Mouse (Mus musculus): ENCODE results near the gene Arhgef18. TPM values are rescaled to one million over a fixed set of nuclear protein-coding genes. Genes with fewer than 3 reads are reported as not detected.

The Arhgef18 gene
- polyA plus RNA-seq, 1 experiment = 0.56 TPM

DNA sequence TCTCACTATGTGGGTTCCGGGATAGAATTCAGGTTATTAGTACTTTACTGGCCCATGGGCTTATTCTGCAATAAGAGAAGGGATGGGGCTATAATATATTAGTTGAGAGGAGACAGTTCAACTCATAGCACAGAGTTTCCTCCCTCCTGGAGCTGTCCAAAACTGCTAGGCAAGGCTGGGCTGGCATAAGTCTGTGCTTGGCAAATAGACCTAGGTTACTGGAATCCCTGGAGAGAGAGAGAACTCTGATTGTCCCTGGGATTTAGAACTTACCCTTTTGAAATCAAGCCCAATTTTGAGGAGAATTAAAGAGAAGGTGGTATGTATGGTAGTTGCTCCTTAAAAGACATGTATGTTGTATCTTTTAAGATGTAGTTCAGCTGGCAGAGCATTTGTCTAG lies 3.3 kb upstream of the Arhgef18 start:
- H3K27me3 ChIP-seq (ENCODE audit: control insufficient read depth) = no peaks in the 10 kb centered on the region
- H3K4me1 ChIP-seq (ENCODE audit: control insufficient read depth) = peaks cover 28% of the 10 kb centered on the region
- no peak overlapping the region for H3K4me3 ChIP-seq (replicated peaks)
- no peaks in the 10 kb centered on the region for H3K36me3 ChIP-seq (ENCODE audit: control insufficient read depth)
- no peak for TF ChIP-seq GATA1 (IDR thresholded peaks at IDR 0.05; ENCODE audit: low read length)
- H3K9me3 ChIP-seq (ENCODE audit: control insufficient read depth, low read length) = no peaks in the 10 kb centered on the region

- Histone ChIP-seq H3K9me3 (ENCODE audit: control insufficient read depth, low read length) (no peaks in the 10 kb centered on the region), H3K36me3 (ENCODE audit: control insufficient read depth) (peaks cover 5% of the 10 kb centered on the region), H3K27me3 (ENCODE audit: control insufficient read depth) (no peaks in the 10 kb centered on the region), H3K4me1 (ENCODE audit: control insufficient read depth) (peaks cover 33% of the 10 kb centered on the region), H3K4me3 (replicated peaks) (peak overlapping the region; percentile 80)
- TF ChIP-seq GATA1 (IDR thresholded peaks at IDR 0.05; ENCODE audit: low read length) = no peak
- no peak for TF ChIP-seq TAL1 (IDR thresholded peaks at IDR 0.05; ENCODE audit: low read length)
Observed at GRCm38 (mm10) chr8:3392293-3392692, 513 bp upstream of the Arhgef18 start.

GRCm38 (mm10) chr8:3394600-3394999 lies 1.8 kb downstream of the Arhgef18 start:
- H3K4me1 ChIP-seq (ENCODE audit: control insufficient read depth) = peaks cover 38% of the 10 kb centered on the region
- no peaks in the 10 kb centered on the region for H3K9me3 ChIP-seq (ENCODE audit: control insufficient read depth, low read length)
- no peaks in the 10 kb centered on the region for H3K27me3 ChIP-seq (ENCODE audit: control insufficient read depth)
- TF ChIP-seq GATA1 (IDR thresholded peaks at IDR 0.05; ENCODE audit: low read length) = no peak
- TF ChIP-seq TAL1 (IDR thresholded peaks at IDR 0.05; ENCODE audit: low read length) = no peak
- peaks cover 11% of the 10 kb centered on the region for H3K36me3 ChIP-seq (ENCODE audit: control insufficient read depth)
- no peak overlapping the region for H3K4me3 ChIP-seq (replicated peaks)

- no peak for TF ChIP-seq GATA1 (IDR thresholded peaks at IDR 0.05; ENCODE audit: low read length)
- Histone ChIP-seq H3K4me3 (replicated peaks) (no peak overlapping the region), H3K9me3 (ENCODE audit: control insufficient read depth, low read length) (no peaks in the 10 kb centered on the region), H3K27me3 (ENCODE audit: control insufficient read depth) (no peaks in the 10 kb centered on the region), H3K4me1 (ENCODE audit: control insufficient read depth) (peaks cover 38% of the 10 kb centered on the region), H3K36me3 (ENCODE audit: control insufficient read depth) (peaks cover 11% of the 10 kb centered on the region)
Observed at GRCm38 (mm10) chr8:3395246-3395645, 2.4 kb downstream of the Arhgef18 start.

DNA sequence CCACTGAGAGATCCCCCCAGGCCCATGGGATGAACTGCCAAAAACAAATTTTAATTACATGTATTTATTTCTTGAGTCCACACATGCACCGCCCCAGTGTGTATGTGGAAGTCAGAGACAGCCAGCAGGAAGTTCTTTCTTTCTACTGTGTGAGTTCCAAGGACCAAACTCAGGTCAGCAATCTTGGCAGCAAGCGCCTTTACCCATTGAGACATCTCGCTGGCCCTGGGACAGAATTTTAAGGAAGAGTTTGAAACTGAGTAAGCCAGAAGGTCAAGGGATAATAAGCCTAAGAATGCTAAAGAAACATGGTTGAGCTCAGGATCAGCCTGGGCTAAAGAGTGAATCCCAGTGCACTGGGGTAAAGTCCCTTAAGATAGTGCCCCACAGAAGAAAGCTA lies 4.8 kb downstream of the Arhgef18 start:
- no peak overlapping the region for H3K4me3 ChIP-seq (replicated peaks)
- peaks cover 25% of the 10 kb centered on the region for H3K4me1 ChIP-seq (ENCODE audit: control insufficient read depth)
- no peaks in the 10 kb centered on the region for H3K9me3 ChIP-seq (ENCODE audit: control insufficient read depth, low read length)
- no peaks in the 10 kb centered on the region for H3K27me3 ChIP-seq (ENCODE audit: control insufficient read depth)
- H3K36me3 ChIP-seq (ENCODE audit: control insufficient read depth) = peaks cover 17% of the 10 kb centered on the region
- TF ChIP-seq GATA1 (IDR thresholded peaks at IDR 0.05; ENCODE audit: low read length) (no peak), TAL1 (IDR thresholded peaks at IDR 0.05; ENCODE audit: low read length) (no peak)

- TF ChIP-seq TAL1 (IDR thresholded peaks at IDR 0.05; ENCODE audit: low read length) = no peak
- TF ChIP-seq GATA1 (IDR thresholded peaks at IDR 0.05; ENCODE audit: low read length) = no peak
- Histone ChIP-seq H3K9me3 (ENCODE audit: control insufficient read depth, low read length) (no peaks in the 10 kb centered on the region), H3K4me1 (ENCODE audit: control insufficient read depth) (peaks cover 7% of the 10 kb centered on the region), H3K27me3 (ENCODE audit: control insufficient read depth) (no peaks in the 10 kb centered on the region), H3K4me3 (replicated peaks) (no peak overlapping the region), H3K36me3 (ENCODE audit: control insufficient read depth) (peaks cover 17% of the 10 kb centered on the region)
Observed at GRCm38 (mm10) chr8:3400509-3400908, 7.7 kb downstream of the Arhgef18 start.

GRCm38 (mm10) chr8:3407417-3407816 lies 14.6 kb downstream of the Arhgef18 start:
- Histone ChIP-seq H3K4me3 (replicated peaks) (no peak overlapping the region), H3K4me1 (ENCODE audit: control insufficient read depth) (peaks cover 48% of the 10 kb centered on the region), H3K36me3 (ENCODE audit: control insufficient read depth) (no peaks in the 10 kb centered on the region; the same call in 1 of the 2 replicates), H3K27me3 (ENCODE audit: control insufficient read depth) (no peaks in the 10 kb centered on the region), H3K9me3 (ENCODE audit: control insufficient read depth, low read length) (no peaks in the 10 kb centered on the region)
- TF ChIP-seq TAL1 (IDR thresholded peaks at IDR 0.05; ENCODE audit: low read length) (no peak), GATA1 (IDR thresholded peaks at IDR 0.05; ENCODE audit: low read length) (no peak)

DNA sequence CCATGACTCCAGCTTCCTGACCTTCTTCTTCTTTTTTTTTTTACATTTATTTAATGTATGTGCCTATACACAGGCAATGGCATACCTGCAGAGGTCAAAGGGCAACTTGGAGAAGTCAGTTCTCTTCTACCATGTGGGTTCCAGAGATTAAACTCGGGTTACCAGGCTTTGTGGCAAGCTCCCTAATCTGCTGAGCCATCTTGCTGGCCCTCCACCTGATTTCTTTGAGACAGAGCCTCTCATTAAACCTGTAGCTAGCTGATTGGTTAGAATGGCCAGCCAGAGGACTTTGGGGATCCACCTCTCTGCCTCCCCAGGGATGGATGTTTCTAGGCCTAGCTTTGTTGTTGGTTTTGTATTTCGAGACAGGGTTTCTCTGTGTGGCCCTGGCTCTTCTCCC lies 18.3 kb downstream of the Arhgef18 start:
- Histone ChIP-seq H3K9me3 (ENCODE audit: control insufficient read depth, low read length) (no peaks in the 10 kb centered on the region), H3K36me3 (ENCODE audit: control insufficient read depth) (no peaks in the 10 kb centered on the region), H3K4me3 (replicated peaks) (no peak overlapping the region), H3K4me1 (ENCODE audit: control insufficient read depth) (peaks cover 77% of the 10 kb centered on the region), H3K27me3 (ENCODE audit: control insufficient read depth) (no peaks in the 10 kb centered on the region)
- TF ChIP-seq TAL1 (IDR thresholded peaks at IDR 0.05; ENCODE audit: low read length) = no peak
- TF ChIP-seq GATA1 (IDR thresholded peaks at IDR 0.05; ENCODE audit: low read length) = no peak

DNA sequence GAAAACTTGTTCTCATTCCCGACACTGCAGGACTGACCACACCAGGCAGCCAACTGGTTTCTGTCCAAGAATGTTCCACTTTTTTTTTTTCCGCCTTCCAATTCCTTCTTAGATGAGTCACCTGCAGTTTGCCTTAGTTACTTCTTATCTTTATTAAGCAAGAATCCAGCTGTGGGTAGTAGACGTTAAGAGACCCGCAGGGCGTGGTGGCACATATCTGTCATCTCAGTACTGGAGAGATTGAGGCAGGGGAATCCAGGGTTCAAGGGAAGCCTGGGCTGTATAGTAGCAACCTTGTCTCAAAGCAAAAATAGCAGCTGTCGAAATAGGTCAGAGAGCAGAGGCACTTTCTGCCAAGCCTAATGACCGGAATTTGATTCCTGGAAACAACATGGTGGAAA lies 19.1 kb downstream of the Arhgef18 start:
- Histone ChIP-seq H3K4me3 (replicated peaks) (no peak overlapping the region), H3K36me3 (ENCODE audit: control insufficient read depth) (no peaks in the 10 kb centered on the region), H3K9me3 (ENCODE audit: control insufficient read depth, low read length) (no peaks in the 10 kb centered on the region), H3K4me1 (ENCODE audit: control insufficient read depth) (peaks cover 72% of the 10 kb centered on the region), H3K27me3 (ENCODE audit: control insufficient read depth) (no peaks in the 10 kb centered on the region)
- TF ChIP-seq TAL1 (IDR thresholded peaks at IDR 0.05; ENCODE audit: low read length) (no peak), GATA1 (IDR thresholded peaks at IDR 0.05; ENCODE audit: low read length) (no peak)

GRCm38 (mm10) chr8:3412816-3413215 lies 20.0 kb downstream of the Arhgef18 start:
- Histone ChIP-seq H3K4me3 (replicated peaks) (no peak overlapping the region), H3K4me1 (ENCODE audit: control insufficient read depth) (peaks cover 63% of the 10 kb centered on the region), H3K9me3 (ENCODE audit: control insufficient read depth, low read length) (no peaks in the 10 kb centered on the region), H3K27me3 (ENCODE audit: control insufficient read depth) (no peaks in the 10 kb centered on the region), H3K36me3 (ENCODE audit: control insufficient read depth) (no peaks in the 10 kb centered on the region)
- no peak for TF ChIP-seq GATA1 (IDR thresholded peaks at IDR 0.05; ENCODE audit: low read length)
- TF ChIP-seq TAL1 (IDR thresholded peaks at IDR 0.05; ENCODE audit: low read length) = no peak

All from erythroblast, embryonic 14.5 days (primary cell).